Mouse (Mus musculus): ENCODE measurements around the gene Mad1l1.

Mad1l1 gene

GRCm38 (mm10) chr5:140173181-140173580 is 148.2 kb downstream of the Mad1l1 start:
- DNase-seq, result no peak

- no peak for DNase-seq
Observed at GRCm38 (mm10) chr5:140171710-140172109, 149.6 kb downstream of the Mad1l1 start.

GRCm38 (mm10) chr5:140167531-140167930 is 153.8 kb downstream of the Mad1l1 start:
- no peak for DNase-seq

- no peak for DNase-seq
Observed at GRCm38 (mm10) chr5:140167080-140167479, 154.3 kb downstream of the Mad1l1 start.

- no peak for DNase-seq
Observed at GRCm38 (mm10) chr5:140163947-140164346, 157.4 kb downstream of the Mad1l1 start.

- no peak for DNase-seq
Observed at GRCm38 (mm10) chr5:140162071-140162845, 159.1 kb downstream of the Mad1l1 start.

GRCm38 (mm10) chr5:140159007-140159406 is 162.3 kb downstream of the Mad1l1 start:
- no peak for DNase-seq

GRCm38 (mm10) chr5:140157886-140158627 is 163.3 kb downstream of the Mad1l1 start:
- DNase-seq, result no peak

- no peak for DNase-seq
Observed at GRCm38 (mm10) chr5:140154166-140154565, 167.2 kb downstream of the Mad1l1 start.

GRCm38 (mm10) chr5:140151871-140152270 is 169.5 kb downstream of the Mad1l1 start:
- no peak for DNase-seq

- no peak for DNase-seq
Observed at GRCm38 (mm10) chr5:140151180-140151579, 170.2 kb downstream of the Mad1l1 start.

GRCm38 (mm10) chr5:140150694-140151093 is 170.7 kb downstream of the Mad1l1 start:
- no peak for DNase-seq

GRCm38 (mm10) chr5:140150136-140150535 is 171.2 kb downstream of the Mad1l1 start:
- no peak for DNase-seq

- no peak for DNase-seq
Observed at GRCm38 (mm10) chr5:140149298-140149697, 172.1 kb downstream of the Mad1l1 start.

GRCm38 (mm10) chr5:140143541-140143940 is 177.8 kb downstream of the Mad1l1 start:
- no peak for DNase-seq

- DNase-seq, result no peak
Observed at GRCm38 (mm10) chr5:140141336-140141735, 180.0 kb downstream of the Mad1l1 start.

GRCm38 (mm10) chr5:140140214-140140613 is 181.1 kb downstream of the Mad1l1 start:
- DNase-seq, result peak; percentile 18

- DNase-seq, result peak; percentile 41
Observed at GRCm38 (mm10) chr5:140135734-140136625, 185.4 kb downstream of the Mad1l1 start.

GRCm38 (mm10) chr5:140134021-140134420 is 187.3 kb downstream of the Mad1l1 start:
- DNase-seq, result no peak

GRCm38 (mm10) chr5:140128414-140128981 is 192.9 kb downstream of the Mad1l1 start:
- DNase-seq, result no peak

- DNase-seq, result no peak
Observed at GRCm38 (mm10) chr5:140127981-140128380, 193.4 kb downstream of the Mad1l1 start.

- no peak for DNase-seq
Observed at GRCm38 (mm10) chr5:140124626-140125025, 196.7 kb downstream of the Mad1l1 start.

Data from cerebellum, adult 8-10 months (tissue).